Mouse (Mus musculus) hindbrain, postnatal 0 days (tissue): Measurements from ENCODE around the gene Zfp827. TPM values are rescaled to one million over a fixed set of nuclear protein-coding genes. Genes with fewer than 3 reads are reported as not detected.

Experiments used
- ATAC-seq: fragments of 200-750 bp; cut with Nextera tagmentation; 2 replicates; pipeline ENCODE4 v1.8.0; 2017; ENCODE audit warnings: mild to moderate bottlenecking, moderate TSS enrichment, moderate library complexity
- DNase-seq: peaks from one replicate; pipeline ENCODE4 v3.0.0-alpha.2; 2015; ENCODE audit warnings: low spot score
- H3K27ac ChIP-seq: fragments of 300-500 bp; sonication (generic); 2 replicates; pipeline ENCODE4 v1.5.1; 2014; ENCODE audit warnings: mild to moderate bottlenecking
- H3K27me3 ChIP-seq: fragments of 300-500 bp; sonication (generic); 2 replicates; pipeline ENCODE4 v1.6.1; 2014; ENCODE audit warnings: low read length, mixed read lengths; ENCODE audit not compliant: insufficient read depth
- H3K36me3 ChIP-seq: fragments of 300-500 bp; sonication (generic); 2 replicates; pipeline ENCODE4 v1.6.1; 2014; ENCODE audit warnings: low read length, mixed read lengths; ENCODE audit not compliant: insufficient read depth
- H3K4me1 ChIP-seq: fragments of 300-500 bp; sonication (generic); 2 replicates; pipeline ENCODE4 v1.6.1; 2014; ENCODE audit warnings: antibody characterized with exemption, low read length, mixed read lengths; ENCODE audit not compliant: insufficient read depth
- H3K4me2 ChIP-seq: fragments of 300-500 bp; sonication (generic); 2 replicates; pipeline ENCODE4 v1.6.1; 2014; ENCODE audit warnings: low read depth, mild to moderate bottlenecking, low read length, moderate library complexity, mixed read lengths
- H3K4me3 ChIP-seq: fragments of 300-500 bp; sonication (generic); 2 replicates; pipeline ENCODE4 v1.5.1; 2014; ENCODE audit warnings: low read length
- H3K9ac ChIP-seq: fragments of 300-500 bp; sonication (generic); replicated peaks from 2 replicates; pipeline ENCODE4 v1.6.1; 2014; ENCODE audit warnings: mild to moderate bottlenecking, low read length, moderate library complexity, mixed read lengths
- H3K9me3 ChIP-seq: fragments of 300-500 bp; sonication (generic); 2 replicates; pipeline ENCODE4 v1.6.1; 2016; ENCODE audit warnings: low read length, mixed read lengths
- CTCF ChIP-seq: IDR thresholded peaks from 2 replicates; pipeline ENCODE4 v1.5.1; 2016; ENCODE audit warnings: antibody characterized with exemption, control low read depth, low read depth
- WGBS: fragments of 180-500 bp; shearing (Covaris S2); extraction: QIAGEN DNeasy Blood & Tissue Kit; methylation state at CpG from one replicate; pipeline ENCODE4 v1.1.7; 2014; 5-methylcytosine and 5-hydroxymethylcytosine counted together
- polyA plus RNA-seq: library from polyadenylated mRNA; unstranded; fragments of >200 nt; fragmentation: Nextera tagmentation; extraction: Ambion mirVana; gene quantifications from 2 replicates; pipeline ENCODE4 v1.2.1, GENCODE M21; 2015
- total RNA-seq: library from RNA; depleted of rRNA; stranded (reverse); fragments of >200 nt; gene quantifications from 2 replicates; pipeline ENCODE4 v1.2.3, GENCODE M21; 2014

Gene Zfp827
- total and polyA plus RNA-seq, 2 experiments from 2014 or later, result 6.8 to 33.0 TPM

DNA sequence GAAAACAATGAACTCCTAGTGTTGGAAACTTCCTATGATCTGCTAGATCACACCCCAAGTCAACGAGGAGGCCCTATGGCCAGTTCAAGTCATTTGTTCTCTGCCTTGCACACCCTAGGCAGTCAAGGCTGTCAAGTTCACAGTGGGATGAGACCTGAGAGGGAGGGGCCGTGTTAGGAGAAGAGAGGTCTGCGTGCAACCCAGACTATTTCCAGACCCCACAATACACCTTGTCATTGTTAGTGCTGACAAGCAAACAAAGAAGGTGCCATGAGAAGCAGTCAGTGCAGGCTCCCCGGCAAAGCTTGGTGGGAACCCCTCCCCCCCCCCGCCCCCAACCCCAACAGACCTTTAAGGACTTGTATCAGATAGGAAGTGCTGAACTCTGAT, 194.5 kb downstream of the Zfp827 start:
- H3K4me1 ChIP-seq, result 0 out of 2 replicates have a peak, but pooled peaks cover 6% of the 10 kb centered on the region
- peak overlapping the region; percentile 46; the same call in 1 of the 2 replicates for H3K27ac ChIP-seq
- H3K9me3 ChIP-seq, result no peaks in the 10 kb centered on the region
- no peak overlapping the region for H3K4me3 ChIP-seq
- no peak for TF ChIP-seq CTCF
- no peak for DNase-seq
- no peak overlapping the region for H3K9ac ChIP-seq
- H3K27me3 ChIP-seq, result no peaks in the 10 kb centered on the region
- 41% methylated on average over 5 of the region's 5 CpGs for WGBS
- ATAC-seq, result peak; percentile 66; the same call in 1 of the 2 replicates
- H3K36me3 ChIP-seq, result no peaks in the 10 kb centered on the region
- no peak overlapping the region for H3K4me2 ChIP-seq

DNA sequence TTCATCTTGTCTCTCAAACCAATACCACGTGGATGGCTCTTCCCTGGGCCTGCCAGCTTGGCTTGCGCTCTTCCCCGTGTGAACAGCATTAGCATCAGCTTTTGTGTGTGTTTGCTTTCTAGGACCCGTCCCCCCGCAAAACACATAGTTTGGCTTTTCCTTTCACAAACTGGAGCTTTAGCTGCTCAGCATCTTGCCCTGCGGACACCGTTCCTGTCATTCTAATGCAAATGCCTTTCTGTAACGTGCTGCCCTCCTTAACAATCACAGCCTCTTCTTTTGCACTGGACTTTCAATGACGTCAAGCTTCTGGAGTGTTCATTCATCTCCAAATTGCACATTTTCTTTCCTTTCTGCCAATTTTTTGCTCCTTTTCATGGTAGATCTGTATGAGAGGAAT, 196.1 kb downstream of the Zfp827 start:
- Histone ChIP-seq H3K36me3 (no peaks in the 10 kb centered on the region), H3K4me1 (0 out of 2 replicates have a peak, but pooled peaks cover 6% of the 10 kb centered on the region), H3K4me2 (no peak overlapping the region), H3K27me3 (no peaks in the 10 kb centered on the region), H3K4me3 (no peak overlapping the region), H3K9ac (no peak overlapping the region), H3K27ac (no peak overlapping the region), H3K9me3 (no peaks in the 10 kb centered on the region)
- no peak for TF ChIP-seq CTCF
- no peak for DNase-seq
- WGBS, result 35% methylated on average over 9 of the region's 9 CpGs
- ATAC-seq, result no peak

DNA sequence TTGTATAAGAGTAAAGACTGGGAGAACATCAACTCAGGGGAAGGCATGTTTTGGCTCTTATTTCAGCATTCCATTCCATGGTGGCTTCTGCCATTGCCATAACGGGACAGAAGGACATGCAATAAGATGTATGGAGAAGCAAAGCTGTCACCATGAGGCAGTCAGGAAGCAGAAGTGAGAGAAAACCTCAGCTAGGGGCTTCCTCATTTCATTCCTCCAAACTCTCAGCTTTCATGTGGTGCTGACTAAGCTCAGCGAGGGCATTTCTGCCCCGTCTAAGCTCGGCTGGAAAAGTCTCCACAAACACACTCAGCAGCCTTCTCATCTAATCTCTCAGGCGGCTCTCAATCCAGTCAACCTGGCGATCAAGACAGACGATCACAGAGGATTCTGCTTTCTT, 197.3 kb downstream of the Zfp827 start:
- 88% methylated on average over 7 of the region's 7 CpGs for WGBS
- ATAC-seq (no peak), DNase-seq (no peak)
- Histone ChIP-seq H3K27me3 (no peaks in the 10 kb centered on the region), H3K9ac (no peak overlapping the region), H3K4me2 (no peak overlapping the region), H3K27ac (no peak overlapping the region), H3K36me3 (no peaks in the 10 kb centered on the region), H3K4me3 (no peak overlapping the region), H3K4me1 (0 out of 2 replicates have a peak, but pooled peaks cover 6% of the 10 kb centered on the region), H3K9me3 (no peaks in the 10 kb centered on the region)
- TF ChIP-seq CTCF, result no peak

DNA sequence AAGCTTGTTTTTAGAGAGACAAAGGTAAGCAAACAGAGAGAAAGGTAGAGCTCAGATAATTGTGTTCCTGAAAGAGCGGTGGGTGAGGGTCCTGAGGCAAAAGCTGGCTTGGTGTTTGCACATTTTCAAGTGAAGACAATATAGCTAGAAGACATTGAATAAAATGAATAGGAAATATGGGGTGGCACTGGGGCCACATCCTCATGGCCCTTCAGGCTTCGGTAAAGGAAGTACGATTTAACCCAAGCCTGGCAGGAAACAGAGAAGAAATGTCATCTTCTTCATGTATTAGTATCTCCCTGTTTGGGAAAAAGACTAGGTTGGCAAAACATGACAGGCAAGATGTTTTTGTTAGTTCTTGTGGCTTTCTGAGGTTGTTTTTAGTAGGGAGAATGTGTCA, 197.8 kb downstream of the Zfp827 start:
- Histone ChIP-seq H3K4me3 (no peak overlapping the region), H3K9ac (no peak overlapping the region), H3K4me1 (0 out of 2 replicates have a peak, but pooled peaks cover 6% of the 10 kb centered on the region), H3K9me3 (no peaks in the 10 kb centered on the region), H3K27ac (no peak overlapping the region), H3K27me3 (no peaks in the 10 kb centered on the region), H3K4me2 (no peak overlapping the region), H3K36me3 (no peaks in the 10 kb centered on the region)
- WGBS, result 98% methylated on average over 3 of the region's 3 CpGs
- ATAC-seq, result no peak
- TF ChIP-seq CTCF, result no peak
- no peak for DNase-seq

DNA sequence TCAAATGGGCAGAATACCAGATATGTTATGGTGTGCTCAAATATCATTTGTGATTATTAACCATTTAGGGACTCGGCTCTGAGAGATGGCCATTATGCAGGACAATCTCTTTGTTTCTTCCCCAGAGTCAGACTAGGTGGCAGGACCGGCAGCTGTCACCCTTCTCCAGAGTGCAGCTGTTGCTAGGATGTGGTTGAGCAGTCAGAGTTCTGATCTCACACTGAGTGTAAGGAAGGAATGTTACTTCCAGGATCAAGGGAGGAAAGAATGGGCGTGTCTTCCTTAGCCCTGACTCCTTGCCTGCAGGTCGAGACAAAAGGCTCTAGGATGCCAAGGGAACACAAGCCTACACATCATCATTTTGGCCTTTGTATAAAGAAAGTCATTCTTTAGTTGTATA, 199.0 kb downstream of the Zfp827 start:
- Histone ChIP-seq H3K9ac (no peak overlapping the region), H3K27ac (no peak overlapping the region), H3K4me3 (no peak overlapping the region), H3K4me2 (no peak overlapping the region), H3K36me3 (no peaks in the 10 kb centered on the region), H3K4me1 (0 out of 2 replicates have a peak, but pooled peaks cover 4% of the 10 kb centered on the region), H3K27me3 (no peaks in the 10 kb centered on the region), H3K9me3 (no peaks in the 10 kb centered on the region)
- WGBS, result 63% methylated on average over 4 of the region's 4 CpGs
- ATAC-seq (no peak), DNase-seq (no peak)
- no peak for TF ChIP-seq CTCF

DNA sequence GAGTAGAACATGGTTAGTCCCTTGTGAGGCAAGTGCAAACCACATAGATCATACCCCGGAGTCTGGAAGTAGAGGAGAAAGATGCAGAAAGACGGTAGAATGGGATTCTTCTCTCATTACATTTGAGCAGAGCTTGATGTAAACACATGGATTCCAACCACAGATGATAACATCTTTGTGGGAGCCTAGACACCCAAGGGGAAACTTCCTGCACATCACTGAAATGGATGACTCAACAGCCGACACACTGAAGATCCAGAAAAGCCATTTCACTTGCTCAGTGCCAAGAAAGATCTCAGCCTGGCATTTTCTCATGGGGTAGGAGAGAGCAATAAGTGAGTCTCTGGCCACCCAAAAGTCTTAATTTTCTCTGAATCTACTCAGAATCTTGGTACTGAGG, 199.7 kb downstream of the Zfp827 start:
- H3K9ac ChIP-seq, result no peak overlapping the region
- no peaks in the 10 kb centered on the region for H3K9me3 ChIP-seq
- H3K27me3 ChIP-seq, result no peaks in the 10 kb centered on the region
- H3K4me2 ChIP-seq, result no peak overlapping the region
- no peaks in the 10 kb centered on the region for H3K36me3 ChIP-seq
- H3K27ac ChIP-seq, result no peak overlapping the region
- no peak overlapping the region for H3K4me3 ChIP-seq
- H3K4me1 ChIP-seq, result no peaks in the 10 kb centered on the region
- no peak for ATAC-seq
- no peak for DNase-seq
- WGBS, result 90% methylated on average over 3 of the region's 3 CpGs
- TF ChIP-seq CTCF, result no peak

DNA sequence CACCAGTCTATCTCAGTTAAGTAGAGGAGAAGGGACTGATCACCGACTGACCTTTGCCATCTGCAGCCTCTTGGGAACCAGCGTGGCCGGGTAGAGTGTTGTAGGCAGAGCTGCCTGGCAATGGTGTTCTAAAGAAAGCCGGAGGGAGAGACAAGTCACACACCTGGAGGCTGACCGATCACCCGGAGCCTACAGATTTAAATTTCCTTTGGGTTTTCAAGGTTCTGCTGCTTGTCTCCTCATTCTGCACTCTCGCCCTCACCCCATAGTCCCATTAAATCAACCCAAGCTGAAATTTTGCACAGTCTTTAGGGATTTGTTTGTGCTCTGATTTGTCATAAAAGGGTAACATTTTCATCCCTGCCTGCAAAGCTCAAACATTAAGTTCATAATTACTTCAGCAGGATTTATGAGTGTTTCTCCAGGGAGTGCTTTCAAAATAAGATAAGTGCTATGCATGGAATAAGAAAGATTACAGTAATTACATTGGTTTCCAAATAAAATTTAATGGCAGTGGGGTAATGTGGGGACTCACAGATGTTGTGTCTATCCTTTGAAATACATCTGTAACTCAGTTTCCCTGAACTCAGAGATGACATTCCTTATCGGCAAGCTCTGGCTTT, 201.1 kb downstream of the Zfp827 start:
- Histone ChIP-seq H3K9ac (no peak overlapping the region), H3K36me3 (no peaks in the 10 kb centered on the region), H3K27ac (no peak overlapping the region), H3K4me3 (no peak overlapping the region), H3K4me2 (no peak overlapping the region), H3K4me1 (no peaks in the 10 kb centered on the region), H3K9me3 (no peaks in the 10 kb centered on the region), H3K27me3 (no peaks in the 10 kb centered on the region)
- TF ChIP-seq CTCF, result no peak
- ATAC-seq (no peak), DNase-seq (no peak)
- 89% methylated on average over 8 of the region's 8 CpGs for WGBS
